Mouse (Mus musculus): ENCODE data around the gene Tmtc1. TPM values are rescaled to one million over a fixed set of nuclear protein-coding genes. Genes with fewer than 3 reads are reported as not detected.

Tmtc1 gene
- total RNA-seq (2014; rRNA removed) = 29.4 and 30.9 TPM in 2 replicates
- polyA plus RNA-seq (2015; fragmentation: Nextera tagmentation; extraction: Ambion mirVana) = 1.6 and 2.0 TPM in 2 replicates

DNA sequence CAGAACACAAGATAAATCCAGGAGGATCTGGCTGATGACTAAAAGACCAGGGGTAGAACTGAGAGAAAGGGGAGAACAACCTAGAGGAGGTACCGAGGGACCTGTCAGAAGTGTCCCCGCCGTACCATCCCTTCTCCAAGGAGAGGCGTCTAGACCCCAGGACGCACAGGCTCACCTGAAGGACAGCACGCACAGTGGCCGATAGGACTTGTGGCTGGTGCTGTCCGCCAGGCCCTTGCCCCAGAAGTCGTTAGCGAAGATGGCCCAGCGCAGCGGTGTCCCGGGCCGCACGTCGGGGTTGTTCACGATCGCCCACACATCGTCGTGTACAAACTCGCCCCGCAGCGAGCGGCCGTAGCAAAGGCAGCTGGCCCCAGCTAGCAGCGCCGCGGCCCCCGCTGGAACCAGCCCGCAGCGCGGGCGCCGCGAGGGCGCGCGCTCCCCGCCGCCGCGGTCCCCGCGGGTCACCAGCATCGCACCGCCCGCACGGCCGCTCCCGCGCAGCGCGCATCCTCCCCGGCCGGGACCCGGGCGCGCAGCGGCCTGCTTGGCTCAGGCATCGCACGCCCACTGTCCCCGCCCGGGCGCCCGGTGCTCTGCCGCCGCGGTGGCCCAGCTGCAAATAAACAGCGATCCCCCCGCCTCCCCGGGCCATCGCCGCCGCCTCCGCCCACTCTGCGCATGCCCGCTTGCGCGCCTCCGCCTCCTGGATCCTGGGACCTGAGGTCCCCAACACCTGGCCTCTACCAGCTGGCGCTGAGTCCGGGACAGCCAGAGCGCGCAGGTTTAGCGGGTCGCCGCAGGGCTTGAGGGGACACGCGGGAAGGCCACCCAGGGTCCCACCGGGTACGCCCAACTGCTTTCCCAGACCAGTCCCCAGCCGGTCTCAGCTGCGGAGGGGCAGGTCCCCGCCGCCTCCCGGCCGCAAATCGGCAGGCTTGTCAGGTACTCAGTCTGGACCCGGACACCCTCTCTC, at the start of gene Tmtc1:
Gene Tmtc1 (minus strand): TSS at position 664 of the 976 bp plus-strand sequence.
- TF ChIP-seq CTCF (IDR thresholded peaks at IDR 0.05) = no peak
- Histone ChIP-seq H3K4me3 (ENCODE audit: low read depth, low read length) (peak within 1 kb of the TSS; percentile 82), H3K36me3 (ENCODE audit: insufficient read depth, low read length) (no peaks in the 10 kb centered on the region), H3K9me3 (ENCODE audit: low read length) (no peaks in the 10 kb centered on the region), H3K4me2 (ENCODE audit: low read depth, low read length, poor library complexity, severe bottlenecking) (peak within 1 kb of the TSS; percentile 88), H3K27ac (ENCODE audit: low read depth, low read length) (peak within 1 kb of the TSS; percentile 63), H3K4me1 (ENCODE audit: insufficient read depth, low read length) (peaks cover 5% of the 10 kb centered on the region; the same call in 1 of the 2 replicates), H3K27me3 (ENCODE audit: insufficient read depth, low read length) (0 out of 2 replicates have a peak, but pooled peaks cover 4% of the 10 kb centered on the region), H3K9ac (replicated peaks; ENCODE audit: low read length, poor library complexity, severe bottlenecking) (peak within 1 kb of the TSS; percentile 81)
- under 1% methylated on average over 75 of the region's 99 CpGs for WGBS
- DNase-seq (ENCODE audit: low spot score) (peak; percentile 64), ATAC-seq (ENCODE audit: low FRiP score) (peak; percentile 81)

DNA sequence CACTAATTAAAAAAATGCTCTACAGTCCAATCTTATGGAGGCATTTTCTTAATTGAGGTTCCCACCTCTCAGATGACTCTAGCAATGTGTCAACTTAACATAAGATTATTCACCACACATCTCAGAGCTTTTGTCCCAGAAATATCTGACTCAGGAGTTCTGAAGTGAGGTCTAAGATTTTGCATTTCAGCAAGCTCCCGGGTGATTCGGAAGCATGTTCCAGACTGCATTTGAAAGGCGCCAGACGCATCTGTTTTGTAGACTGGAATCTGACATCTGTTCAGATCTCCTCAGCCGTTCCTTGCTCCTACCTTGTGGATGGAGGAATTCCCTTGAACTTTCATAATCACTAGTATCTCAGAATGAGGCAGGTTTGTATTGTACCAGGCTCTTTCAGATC, 47.7 kb upstream of the Tmtc1 start:
- H3K27ac ChIP-seq (ENCODE audit: low read depth, low read length) = no peak overlapping the region
- DNase-seq (ENCODE audit: low spot score) (no peak), ATAC-seq (ENCODE audit: low FRiP score) (no peak)
- no peaks in the 10 kb centered on the region for H3K9me3 ChIP-seq (ENCODE audit: low read length)
- H3K27me3 ChIP-seq (ENCODE audit: insufficient read depth, low read length) = no peaks in the 10 kb centered on the region
- TF ChIP-seq CTCF (IDR thresholded peaks at IDR 0.05) = no peak
- WGBS = 86% methylated on average over 5 of the region's 5 CpGs
- H3K4me3 ChIP-seq (ENCODE audit: low read depth, low read length) = no peak overlapping the region
- H3K9ac ChIP-seq (replicated peaks; ENCODE audit: low read length, poor library complexity, severe bottlenecking) = no peak overlapping the region
- no peaks in the 10 kb centered on the region for H3K36me3 ChIP-seq (ENCODE audit: insufficient read depth, low read length)
- no peak overlapping the region for H3K4me2 ChIP-seq (ENCODE audit: low read depth, low read length, poor library complexity, severe bottlenecking)
- no peaks in the 10 kb centered on the region for H3K4me1 ChIP-seq (ENCODE audit: insufficient read depth, low read length)

GRCm38 (mm10) chr6:148486756-148487155, 42.6 kb upstream of the Tmtc1 start:
- no peaks in the 10 kb centered on the region for H3K27me3 ChIP-seq (ENCODE audit: insufficient read depth, low read length)
- ATAC-seq (ENCODE audit: low FRiP score) (no peak), DNase-seq (ENCODE audit: low spot score) (no peak)
- H3K36me3 ChIP-seq (ENCODE audit: insufficient read depth, low read length) = no peaks in the 10 kb centered on the region
- no peak overlapping the region for H3K4me3 ChIP-seq (ENCODE audit: low read depth, low read length)
- H3K4me2 ChIP-seq (ENCODE audit: low read depth, low read length, poor library complexity, severe bottlenecking) = no peak overlapping the region
- no peak overlapping the region for H3K9ac ChIP-seq (replicated peaks; ENCODE audit: low read length, poor library complexity, severe bottlenecking)
- H3K27ac ChIP-seq (ENCODE audit: low read depth, low read length) = no peak overlapping the region
- WGBS = 76% methylated on average over 1 of the region's 3 CpGs
- no peak for TF ChIP-seq CTCF (IDR thresholded peaks at IDR 0.05)
- H3K9me3 ChIP-seq (ENCODE audit: low read length) = no peaks in the 10 kb centered on the region
- H3K4me1 ChIP-seq (ENCODE audit: insufficient read depth, low read length) = no peaks in the 10 kb centered on the region

- TF ChIP-seq CTCF (IDR thresholded peaks at IDR 0.05) = no peak
- DNase-seq (ENCODE audit: low spot score) (peak; percentile 42), ATAC-seq (ENCODE audit: low FRiP score) (no peak)
- H3K9ac ChIP-seq (replicated peaks; ENCODE audit: low read length, poor library complexity, severe bottlenecking) = no peak overlapping the region
- H3K4me1 ChIP-seq (ENCODE audit: insufficient read depth, low read length) = no peaks in the 10 kb centered on the region
- no peaks in the 10 kb centered on the region for H3K36me3 ChIP-seq (ENCODE audit: insufficient read depth, low read length)
- H3K27me3 ChIP-seq (ENCODE audit: insufficient read depth, low read length) = no peaks in the 10 kb centered on the region
- H3K27ac ChIP-seq (ENCODE audit: low read depth, low read length) = no peak overlapping the region
- H3K4me2 ChIP-seq (ENCODE audit: low read depth, low read length, poor library complexity, severe bottlenecking) = no peak overlapping the region
- no peaks in the 10 kb centered on the region for H3K9me3 ChIP-seq (ENCODE audit: low read length)
- H3K4me3 ChIP-seq (ENCODE audit: low read depth, low read length) = no peak overlapping the region
Observed at GRCm38 (mm10) chr6:148481894-148482293, 37.7 kb upstream of the Tmtc1 start.

DNA sequence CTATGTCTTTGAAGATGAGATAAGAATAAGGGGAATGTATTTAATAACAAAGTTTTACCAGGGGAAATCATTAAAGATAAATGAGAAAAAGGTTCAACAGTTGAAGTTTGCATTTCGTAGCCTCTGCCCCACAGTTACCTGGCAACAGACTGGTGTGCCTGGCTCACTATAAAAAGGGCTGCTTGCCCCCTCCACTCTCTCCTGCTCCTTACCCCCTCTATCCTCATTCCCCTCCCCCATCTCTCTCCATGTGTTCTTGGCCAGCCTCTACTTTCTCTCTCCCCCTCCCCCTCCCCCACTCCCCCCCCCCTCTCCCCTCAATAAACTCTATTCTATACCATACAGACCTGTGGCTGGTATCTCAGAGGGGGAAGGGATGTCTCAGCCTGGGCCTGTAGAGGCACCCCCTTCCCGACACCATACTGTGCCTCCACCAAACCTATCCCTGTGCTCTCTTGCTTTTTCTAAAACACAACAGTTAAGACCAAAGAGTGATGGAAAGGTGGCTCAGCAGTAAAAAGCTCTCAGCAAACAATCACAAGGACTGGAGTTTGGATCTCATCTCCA, 35.6 kb upstream of the Tmtc1 start:
- Histone ChIP-seq H3K27me3 (ENCODE audit: insufficient read depth, low read length) (no peaks in the 10 kb centered on the region), H3K4me2 (ENCODE audit: low read depth, low read length, poor library complexity, severe bottlenecking) (no peak overlapping the region), H3K9me3 (ENCODE audit: low read length) (no peaks in the 10 kb centered on the region), H3K4me1 (ENCODE audit: insufficient read depth, low read length) (no peaks in the 10 kb centered on the region), H3K36me3 (ENCODE audit: insufficient read depth, low read length) (no peaks in the 10 kb centered on the region), H3K9ac (replicated peaks; ENCODE audit: low read length, poor library complexity, severe bottlenecking) (no peak overlapping the region), H3K4me3 (ENCODE audit: low read depth, low read length) (no peak overlapping the region), H3K27ac (ENCODE audit: low read depth, low read length) (no peak overlapping the region)
- no peak for DNase-seq (ENCODE audit: low spot score)
- TF ChIP-seq CTCF (IDR thresholded peaks at IDR 0.05) = no peak
- 51% methylated on average over 2 of the region's 2 CpGs for whole genome bisulfite sequencing
- no peak; the same call in 1 of the 2 replicates for ATAC-seq (ENCODE audit: low FRiP score)

- no peaks in the 10 kb centered on the region for H3K4me1 ChIP-seq (ENCODE audit: insufficient read depth, low read length)
- WGBS = 42% methylated on average over 6 of the region's 6 CpGs
- no peak overlapping the region for H3K9ac ChIP-seq (replicated peaks; ENCODE audit: low read length, poor library complexity, severe bottlenecking)
- no peak overlapping the region for H3K4me3 ChIP-seq (ENCODE audit: low read depth, low read length)
- no peak for TF ChIP-seq CTCF (IDR thresholded peaks at IDR 0.05)
- ATAC-seq (ENCODE audit: low FRiP score) = no peak
- H3K27me3 ChIP-seq (ENCODE audit: insufficient read depth, low read length) = no peaks in the 10 kb centered on the region
- DNase-seq (ENCODE audit: low spot score) = no peak
- H3K4me2 ChIP-seq (ENCODE audit: low read depth, low read length, poor library complexity, severe bottlenecking) = no peak overlapping the region
- H3K36me3 ChIP-seq (ENCODE audit: insufficient read depth, low read length) = no peaks in the 10 kb centered on the region
- no peaks in the 10 kb centered on the region for H3K9me3 ChIP-seq (ENCODE audit: low read length)
- H3K27ac ChIP-seq (ENCODE audit: low read depth, low read length) = no peak overlapping the region
Observed at GRCm38 (mm10) chr6:148478350-148478749, 34.2 kb upstream of the Tmtc1 start.

All from midbrain, postnatal 0 days (tissue).